Mouse (Mus musculus): ENCODE data around the gene Mettl27. TPM values are rescaled to one million over a fixed set of nuclear protein-coding genes. Genes with fewer than 3 reads are reported as not detected.

Mettl27 gene
- total and polyA plus RNA-seq, 2 experiments from 2014 or later = 10.1 to 11.2 TPM

GRCm38 (mm10) chr5:134965473-134965851 is 33.3 kb downstream of the Mettl27 start:
- H3K4me2 ChIP-seq (ENCODE audit: low read depth) = peak overlapping the region; percentile 46
- no peaks in the 10 kb centered on the region for H3K36me3 ChIP-seq (ENCODE audit: insufficient read depth)
- 7% methylated on average over 10 of the region's 10 CpGs for WGBS
- no peak overlapping the region for H3K9ac ChIP-seq
- H3K4me1 ChIP-seq (ENCODE audit: insufficient read depth) = no peaks in the 10 kb centered on the region
- DNase-seq (peak; percentile 80), ATAC-seq (peak; percentile 62)
- H3K9me3 ChIP-seq (ENCODE audit: low read length) = no peaks in the 10 kb centered on the region
- TF ChIP-seq CTCF (IDR thresholded peaks at IDR 0.05; ENCODE audit: low read depth) = peak; percentile 85
- no peak overlapping the region for H3K4me3 ChIP-seq (ENCODE audit: low read depth, low read length)
- H3K27ac ChIP-seq (ENCODE audit: low read depth, low read length) = no peak overlapping the region
- no peaks in the 10 kb centered on the region; the same call in 1 of the 2 replicates for H3K27me3 ChIP-seq (ENCODE audit: insufficient read depth, low read length)

- DNase-seq = peak; percentile 53
- Histone ChIP-seq H3K27me3 (ENCODE audit: insufficient read depth, low read length) (no peaks in the 10 kb centered on the region; the same call in 1 of the 2 replicates), H3K9ac (no peak overlapping the region), H3K36me3 (ENCODE audit: insufficient read depth) (no peaks in the 10 kb centered on the region), H3K4me1 (ENCODE audit: insufficient read depth) (no peaks in the 10 kb centered on the region), H3K4me3 (ENCODE audit: low read depth, low read length) (peak overlapping the region; percentile 16; the same call in 1 of the 2 replicates), H3K4me2 (ENCODE audit: low read depth) (peak overlapping the region; percentile 46), H3K9me3 (ENCODE audit: low read length) (no peaks in the 10 kb centered on the region), H3K27ac (ENCODE audit: low read depth, low read length) (no peak overlapping the region)
- TF ChIP-seq CTCF (IDR thresholded peaks at IDR 0.05; ENCODE audit: low read depth) = peak; percentile 49; the same call in 1 of the 2 replicates
- WGBS = 6% methylated on average over 30 of the region's 33 CpGs
- ATAC-seq = peak; percentile 80
Observed at GRCm38 (mm10) chr5:134965852-134966821, 34.0 kb downstream of the Mettl27 start.

- Histone ChIP-seq H3K27me3 (ENCODE audit: insufficient read depth, low read length) (no peaks in the 10 kb centered on the region; the same call in 1 of the 2 replicates), H3K4me2 (ENCODE audit: low read depth) (no peak overlapping the region), H3K4me1 (ENCODE audit: insufficient read depth) (no peaks in the 10 kb centered on the region), H3K9me3 (ENCODE audit: low read length) (no peaks in the 10 kb centered on the region), H3K27ac (ENCODE audit: low read depth, low read length) (no peak overlapping the region), H3K36me3 (ENCODE audit: insufficient read depth) (no peaks in the 10 kb centered on the region), H3K9ac (no peak overlapping the region), H3K4me3 (ENCODE audit: low read depth, low read length) (no peak overlapping the region)
- 85% methylated on average over 20 of the region's 20 CpGs for WGBS
- no peak for ATAC-seq
- no peak for DNase-seq
- no peak for TF ChIP-seq CTCF (IDR thresholded peaks at IDR 0.05; ENCODE audit: low read depth)
Observed at GRCm38 (mm10) chr5:134967164-134967944, 35.2 kb downstream of the Mettl27 start.

- Histone ChIP-seq H3K27ac (ENCODE audit: low read depth, low read length) (no peak overlapping the region), H3K9me3 (ENCODE audit: low read length) (no peaks in the 10 kb centered on the region), H3K36me3 (ENCODE audit: insufficient read depth) (no peaks in the 10 kb centered on the region), H3K4me3 (ENCODE audit: low read depth, low read length) (no peak overlapping the region), H3K4me1 (ENCODE audit: insufficient read depth) (no peaks in the 10 kb centered on the region), H3K9ac (no peak overlapping the region), H3K4me2 (ENCODE audit: low read depth) (no peak overlapping the region), H3K27me3 (ENCODE audit: insufficient read depth, low read length) (no peaks in the 10 kb centered on the region)
- TF ChIP-seq CTCF (IDR thresholded peaks at IDR 0.05; ENCODE audit: low read depth) = no peak
- WGBS = 85% methylated on average over 8 of the region's 8 CpGs
- no peak for ATAC-seq
- no peak for DNase-seq
Observed at GRCm38 (mm10) chr5:134970671-134971070, 38.5 kb downstream of the Mettl27 start.

GRCm38 (mm10) chr5:134973081-134973480 is 40.9 kb downstream of the Mettl27 start:
- ATAC-seq = no peak

GRCm38 (mm10) chr5:134973526-134973925 is 41.4 kb downstream of the Mettl27 start:
- no peaks in the 10 kb centered on the region for H3K27me3 ChIP-seq (ENCODE audit: insufficient read depth, low read length)
- WGBS = 83% methylated on average over 7 of the region's 7 CpGs
- no peak overlapping the region for H3K27ac ChIP-seq (ENCODE audit: low read depth, low read length)
- no peaks in the 10 kb centered on the region for H3K4me1 ChIP-seq (ENCODE audit: insufficient read depth)
- no peak overlapping the region for H3K9ac ChIP-seq
- DNase-seq (no peak), ATAC-seq (no peak)
- H3K9me3 ChIP-seq (ENCODE audit: low read length) = no peaks in the 10 kb centered on the region
- no peak overlapping the region for H3K4me2 ChIP-seq (ENCODE audit: low read depth)
- no peak for TF ChIP-seq CTCF (IDR thresholded peaks at IDR 0.05; ENCODE audit: low read depth)
- H3K4me3 ChIP-seq (ENCODE audit: low read depth, low read length) = no peak overlapping the region
- H3K36me3 ChIP-seq (ENCODE audit: insufficient read depth) = no peaks in the 10 kb centered on the region

More at GRCm38 (mm10) chr5:134973081-134973480, 40.9 kb downstream of the Mettl27 start:
- Histone ChIP-seq H3K4me2 (ENCODE audit: low read depth) (no peak overlapping the region), H3K9me3 (ENCODE audit: low read length) (no peaks in the 10 kb centered on the region), H3K4me1 (ENCODE audit: insufficient read depth) (no peaks in the 10 kb centered on the region), H3K36me3 (ENCODE audit: insufficient read depth) (no peaks in the 10 kb centered on the region), H3K27me3 (ENCODE audit: insufficient read depth, low read length) (no peaks in the 10 kb centered on the region), H3K27ac (ENCODE audit: low read depth, low read length) (no peak overlapping the region), H3K9ac (no peak overlapping the region), H3K4me3 (ENCODE audit: low read depth, low read length) (no peak overlapping the region)
- no peak for DNase-seq
- TF ChIP-seq CTCF (IDR thresholded peaks at IDR 0.05; ENCODE audit: low read depth) = no peak
